Mouse (Mus musculus) liver, postnatal 0 days (tissue): ENCODE results near the gene Dnlz. TPM values are rescaled to one million over a fixed set of nuclear protein-coding genes. Genes with fewer than 3 reads are reported as not detected.
A peak's percentile ranks its signal among the peaks of the same experiment; 100 is the strongest.

Experiments
- ATAC-seq: fragments of 200-750 bp; cut with Nextera tagmentation; 2 replicates; pipeline ENCODE4 v1.8.0; 2017; ENCODE audit warnings: mild to moderate bottlenecking, moderate library complexity
- DNase-seq: peaks from one replicate; pipeline ENCODE4 v3.0.0-alpha.2; 2016
- H3K27ac ChIP-seq: fragments of 300-500 bp; sonication (generic); 2 replicates; pipeline ENCODE4 v1.5.1; 2014; ENCODE audit warnings: antibody characterized with exemption, moderate library complexity, mild to moderate bottlenecking, low read depth
- H3K27me3 ChIP-seq: fragments of 300-500 bp; sonication (generic); 2 replicates; pipeline ENCODE4 v1.6.1; 2014; ENCODE audit warnings: low read length, control low read depth, mixed read lengths; ENCODE audit not compliant: insufficient read depth
- H3K36me3 ChIP-seq: fragments of 300-500 bp; sonication (generic); replicated peaks from 2 replicates; pipeline ENCODE4 v1.6.1; 2014; ENCODE audit warnings: mild to moderate bottlenecking, control low read depth, low read length, moderate library complexity, mixed read lengths; ENCODE audit not compliant: insufficient read depth
- H3K4me1 ChIP-seq: fragments of 300-500 bp; sonication (generic); 2 replicates; pipeline ENCODE4 v1.6.1; 2014; ENCODE audit warnings: antibody characterized with exemption, mild to moderate bottlenecking, control low read depth; ENCODE audit not compliant: insufficient read depth
- H3K4me2 ChIP-seq: fragments of 300-500 bp; sonication (generic); 2 replicates; pipeline ENCODE4 v1.6.1; 2014; ENCODE audit warnings: low read depth, mild to moderate bottlenecking, low read length, moderate library complexity, mixed read lengths
- H3K4me3 ChIP-seq: fragments of 300-500 bp; sonication (generic); 2 replicates; pipeline ENCODE4 v1.5.1; 2014; ENCODE audit warnings: low read depth, low read length
- H3K9ac ChIP-seq: fragments of 300-500 bp; sonication (generic); replicated peaks from 2 replicates; pipeline ENCODE4 v1.6.1; 2014; ENCODE audit warnings: mild to moderate bottlenecking, moderate library complexity
- H3K9me3 ChIP-seq: fragments of 300-500 bp; sonication (generic); 2 replicates; pipeline ENCODE4 v1.6.1; 2016; ENCODE audit warnings: mild to moderate bottlenecking, control low read depth, low read length, mixed read lengths
- CTCF ChIP-seq: sonication (generic); IDR thresholded peaks from 2 replicates; pipeline ENCODE4 v1.5.1; 2016; ENCODE audit warnings: antibody characterized with exemption, low read depth
- EP300 ChIP-seq: IDR thresholded peaks from 2 replicates; pipeline ENCODE4 v1.6.1; 2016; ENCODE audit warnings: antibody characterized with exemption, low read depth, mild to moderate bottlenecking
- WGBS: fragments of 180-500 bp; shearing (Covaris S2); extraction: QIAGEN DNeasy Blood & Tissue Kit; methylation state at CpG from one replicate; pipeline ENCODE4 v1.1.7; 2014; ENCODE audit not compliant: insufficient replicate concordance; 5-methylcytosine and 5-hydroxymethylcytosine counted together
- polyA plus RNA-seq: library from polyadenylated mRNA; unstranded; fragments of >200 nt; fragmentation: Nextera tagmentation; extraction: Ambion mirVana; gene quantifications from 2 replicates; pipeline ENCODE4 v1.2.1, GENCODE M21; 2015

Dnlz gene
- polyA plus RNA-seq, 1 experiment from 2014 or later: 7.5 TPM

GRCm38 (mm10) chr2:26353066-26353980 is 1.4 kb upstream of the Dnlz start:
- H3K9ac ChIP-seq: no peak overlapping the region

GRCm38 (mm10) chr2:26352291-26352910 is 491 bp upstream of the Dnlz start:
- Histone ChIP-seq H3K27ac (peak overlapping the region; percentile 85; the same call in 1 of the 2 replicates), H3K9ac (peak overlapping the region; percentile 92), H3K4me2 (peak overlapping the region; percentile 97), H3K9me3 (no peaks in the 10 kb centered on the region), H3K4me1 (peaks cover 16% of the 10 kb centered on the region), H3K27me3 (no peaks in the 10 kb centered on the region), H3K4me3 (peak overlapping the region; percentile 78), H3K36me3 (peaks cover 4% of the 10 kb centered on the region)
- ATAC-seq (peak; percentile 41), DNase-seq (no peak)
- TF ChIP-seq CTCF (no peak), EP300 (no peak)
- WGBS: 5% methylated on average over 36 of the region's 36 CpGs

More at GRCm38 (mm10) chr2:26353066-26353980, 1.4 kb upstream of the Dnlz start:
- Histone ChIP-seq H3K4me3 (peak overlapping the region; percentile 78; the same call in 1 of the 2 replicates), H3K27ac (no peak overlapping the region), H3K9me3 (no peaks in the 10 kb centered on the region), H3K4me1 (peaks cover 16% of the 10 kb centered on the region), H3K36me3 (peaks cover 4% of the 10 kb centered on the region), H3K4me2 (peak overlapping the region; percentile 97), H3K27me3 (no peaks in the 10 kb centered on the region)
- DNase-seq (no peak), ATAC-seq (no peak)
- TF ChIP-seq CTCF: no peak
- TF ChIP-seq EP300: no peak
- 77% methylated on average over 11 of the region's 11 CpGs for WGBS

GRCm38 (mm10) chr2:26348241-26348640 is 3.7 kb downstream of the Dnlz start:
- TF ChIP-seq CTCF: no peak
- no peak for TF ChIP-seq EP300
- H3K27ac ChIP-seq: peak overlapping the region; percentile 34; the same call in 1 of the 2 replicates
- H3K27me3 ChIP-seq: no peaks in the 10 kb centered on the region
- 64% methylated on average over 6 of the region's 6 CpGs for WGBS
- no peaks in the 10 kb centered on the region; the same call in none of the 2 replicates for H3K36me3 ChIP-seq
- peaks cover 16% of the 10 kb centered on the region for H3K4me1 ChIP-seq
- no peak overlapping the region for H3K4me3 ChIP-seq
- ATAC-seq (no peak), DNase-seq (no peak)
- no peak overlapping the region for H3K9ac ChIP-seq
- H3K4me2 ChIP-seq: no peak overlapping the region
- no peaks in the 10 kb centered on the region for H3K9me3 ChIP-seq

GRCm38 (mm10) chr2:26342609-26343490 is 9.1 kb downstream of the Dnlz start:
- Histone ChIP-seq H3K4me1 (peaks cover 7% of the 10 kb centered on the region), H3K4me2 (no peak overlapping the region), H3K27me3 (no peaks in the 10 kb centered on the region), H3K9me3 (no peaks in the 10 kb centered on the region), H3K9ac (no peak overlapping the region), H3K4me3 (no peak overlapping the region), H3K36me3 (no peaks in the 10 kb centered on the region; the same call in 1 of the 2 replicates), H3K27ac (peak overlapping the region; percentile 57; the same call in 1 of the 2 replicates)
- no peak for DNase-seq
- TF ChIP-seq EP300: no peak
- TF ChIP-seq CTCF: no peak
- 61% methylated on average over 11 of the region's 11 CpGs for WGBS
- ATAC-seq: peak; percentile 26; the same call in 1 of the 2 replicates

- H3K36me3 ChIP-seq: no peaks in the 10 kb centered on the region; the same call in 1 of the 2 replicates
- H3K27me3 ChIP-seq: no peaks in the 10 kb centered on the region
- no peak overlapping the region for H3K4me3 ChIP-seq
- H3K4me1 ChIP-seq: peaks cover 7% of the 10 kb centered on the region
- TF ChIP-seq CTCF (no peak), EP300 (no peak)
- DNase-seq (peak; percentile 57), ATAC-seq (peak; percentile 42)
- H3K9me3 ChIP-seq: no peaks in the 10 kb centered on the region
- 59% methylated on average over 10 of the region's 10 CpGs for WGBS
- peak overlapping the region; percentile 29; the same call in 1 of the 2 replicates for H3K27ac ChIP-seq
- H3K4me2 ChIP-seq: no peak overlapping the region
- no peak overlapping the region for H3K9ac ChIP-seq
Measured at GRCm38 (mm10) chr2:26342044-26342443, 9.9 kb downstream of the Dnlz start.
